Mouse (Mus musculus) liver, embryonic 14.5 days (tissue): ENCODE results near the gene Sel1l3.

ENCODE experiments used
- CTCF ChIP-seq: IDR thresholded peaks from 2 replicates; pipeline ENCODE4 v1.5.1; 2016; ENCODE audit warnings: antibody characterized with exemption, low read depth, control low read depth
- EP300 ChIP-seq: IDR thresholded peaks from 2 replicates; pipeline ENCODE4 v1.6.1; 2016; ENCODE audit warnings: antibody characterized with exemption, low read depth

DNA sequence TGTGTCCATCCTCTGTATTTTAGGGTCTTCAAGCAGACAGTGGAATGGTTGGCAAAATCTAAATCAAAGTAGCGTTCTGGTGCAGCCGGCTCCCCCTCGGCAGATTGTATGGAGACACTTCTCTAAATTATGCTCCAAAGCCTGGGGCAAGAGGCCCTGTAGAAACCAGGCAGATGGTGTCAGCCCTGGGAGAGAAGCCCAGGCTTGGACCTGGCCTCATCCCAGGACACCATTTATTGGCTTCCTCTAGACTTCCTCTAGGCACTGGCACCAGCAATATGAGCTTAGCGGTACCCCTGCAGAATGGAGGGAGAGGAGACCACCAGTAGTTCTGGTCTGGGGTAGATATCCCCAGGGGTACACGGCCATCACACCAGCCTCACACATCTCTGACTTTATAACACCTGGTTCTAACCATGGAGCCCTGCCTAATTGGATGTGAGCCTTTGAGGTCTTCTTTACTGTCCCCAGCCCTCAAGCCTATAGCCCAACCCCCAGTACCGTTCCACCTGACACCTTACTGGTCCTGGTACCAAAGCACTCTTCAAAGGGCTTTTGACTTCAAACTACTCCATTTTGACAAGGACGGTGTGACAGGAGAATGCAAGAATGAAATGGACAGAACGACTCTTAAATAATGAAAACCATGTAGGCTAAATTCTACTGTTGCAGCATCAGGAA, 52.1 kb downstream of the Sel1l3 start:
- no peak for TF ChIP-seq CTCF
- TF ChIP-seq EP300, result no peak
